In the genomic region with DNA sequence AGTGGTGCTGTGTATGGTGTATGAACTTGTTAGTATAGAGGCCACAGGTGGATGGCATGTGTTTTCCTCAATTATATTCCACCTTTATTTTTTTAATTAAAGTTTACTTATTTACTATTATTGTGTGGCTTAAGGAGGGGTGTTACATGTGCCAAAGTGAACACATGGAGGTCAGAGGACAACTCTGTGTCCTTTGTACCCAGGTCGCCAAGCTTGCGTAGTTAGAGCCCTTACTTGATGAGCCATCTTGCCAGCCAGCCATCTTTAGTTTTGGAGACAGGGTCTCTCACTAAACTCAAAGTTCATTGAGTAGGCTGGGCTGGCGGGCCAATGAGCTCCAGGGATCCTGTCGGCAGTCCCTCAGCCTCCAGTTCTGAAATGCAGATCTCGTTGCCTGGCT, we compare ENCODE assay signal across 24 mouse cellular contexts.
"Had no signal": no experiment of that assay in that cellular context is flagged by ENCODE, and none has a peak within 500 bp of the region (broad histone marks: within the 10 kb centered on the region; RNA-seq: fewer than 3 reads in every experiment).

No protein-coding gene starts in this region.

- H3K9ac ChIP-seq: forebrain, embryonic 15.5 days; forebrain, postnatal 0 days; heart, embryonic 13.5 days; heart, embryonic 15.5 days; hindbrain, embryonic 13.5 days; hindbrain, embryonic 15.5 days; kidney, embryonic 15.5 days; limb, embryonic 13.5 days; limb, embryonic 15.5 days; liver, embryonic 13.5 days had no signal

- H3K9me3 ChIP-seq: forebrain, embryonic 15.5 days; heart, embryonic 13.5 days; heart, embryonic 15.5 days; hindbrain, embryonic 13.5 days; hindbrain, embryonic 15.5 days; kidney, embryonic 15.5 days; limb, embryonic 13.5 days; limb, embryonic 15.5 days; liver, embryonic 13.5 days had no signal

- H3K4me1 ChIP-seq: forebrain, embryonic 15.5 days; heart, embryonic 15.5 days; hindbrain, embryonic 13.5 days; hindbrain, embryonic 15.5 days; limb, embryonic 13.5 days; limb, embryonic 15.5 days; liver, embryonic 13.5 days had no signal

- H3K4me3 ChIP-seq: forebrain, embryonic 15.5 days; heart, adult 2 months; heart, embryonic 13.5 days; heart, embryonic 15.5 days; hindbrain, embryonic 13.5 days; hindbrain, embryonic 15.5 days; kidney, embryonic 15.5 days; limb, embryonic 13.5 days; limb, embryonic 15.5 days; liver, embryonic 13.5 days had no signal

- H3K4me2 ChIP-seq: forebrain, embryonic 15.5 days; heart, embryonic 11.5 days; heart, embryonic 13.5 days; heart, embryonic 15.5 days; hindbrain, embryonic 13.5 days; hindbrain, embryonic 15.5 days; kidney, embryonic 15.5 days; limb, embryonic 13.5 days; limb, embryonic 15.5 days; liver, embryonic 11.5 days; liver, embryonic 13.5 days had no signal

- DNase-seq: forebrain, postnatal 0 days; gastrocnemius, postnatal 14 days; gastrocnemius, postnatal 36 days; heart, adult 11 months; heart, adult 2 months; heart, postnatal 14 days; heart, postnatal 36 days; layer of hippocampus, adult 9-11 months; layer of hippocampus, postnatal 36 days; left cerebral cortex, postnatal 4 days; liver, embryonic 13.5 days had no signal

- H3K27me3 ChIP-seq: forebrain, embryonic 15.5 days; heart, embryonic 13.5 days; heart, embryonic 15.5 days; hindbrain, embryonic 13.5 days; hindbrain, embryonic 15.5 days; kidney, embryonic 15.5 days; limb, embryonic 13.5 days; limb, embryonic 15.5 days; liver, embryonic 13.5 days had no signal

- H3K27ac ChIP-seq: forebrain, embryonic 15.5 days; heart, adult 2 months; heart, embryonic 13.5 days; heart, embryonic 15.5 days; hindbrain, embryonic 13.5 days; hindbrain, embryonic 15.5 days; hindbrain, postnatal 0 days; kidney, embryonic 15.5 days; kidney, postnatal 0 days; limb, embryonic 13.5 days; limb, embryonic 15.5 days; liver, embryonic 13.5 days had no signal

- ATAC-seq: forebrain, embryonic 15.5 days; forebrain, postnatal 0 days; hindbrain, postnatal 0 days; intestine, embryonic 16.5 days had no signal
